Mouse (Mus musculus) hindbrain, embryonic 13.5 days (tissue): ENCODE data around the gene Fam118a. TPM values are rescaled to one million over a fixed set of nuclear protein-coding genes. Genes with fewer than 3 reads are reported as not detected.

Source experiments
- ATAC-seq: fragments of 200-750 bp; cut with Nextera tagmentation; 2 replicates; pipeline ENCODE4 v1.8.0; 2017; ENCODE audit warnings: moderate TSS enrichment; ENCODE audit not compliant: low FRiP score
- H3K27ac ChIP-seq: fragments of 300-500 bp; sonication (generic); 2 replicates; pipeline ENCODE4 v1.5.1; 2015; ENCODE audit warnings: inconsistent platforms, mild to moderate bottlenecking, moderate library complexity
- H3K27me3 ChIP-seq: fragments of 300-500 bp; sonication (generic); 2 replicates; pipeline ENCODE4 v1.6.1; 2015; ENCODE audit warnings: mild to moderate bottlenecking, inconsistent platforms
- H3K36me3 ChIP-seq: fragments of 300-500 bp; sonication (generic); 2 replicates; pipeline ENCODE4 v1.6.1; 2015; ENCODE audit warnings: mild to moderate bottlenecking, inconsistent platforms
- H3K4me1 ChIP-seq: fragments of 300-500 bp; sonication (generic); replicated peaks from 2 replicates; pipeline ENCODE4 v1.6.1; 2015; ENCODE audit warnings: inconsistent platforms
- H3K4me2 ChIP-seq: fragments of 300-500 bp; sonication (generic); 2 replicates; pipeline ENCODE4 v1.6.1; 2015; ENCODE audit warnings: inconsistent platforms, mild to moderate bottlenecking, moderate library complexity
- H3K4me3 ChIP-seq: fragments of 300-500 bp; sonication (generic); 2 replicates; pipeline ENCODE4 v1.5.1; 2015; ENCODE audit warnings: mild to moderate bottlenecking, inconsistent platforms
- H3K9ac ChIP-seq: fragments of 300-500 bp; sonication (generic); 2 replicates; pipeline ENCODE4 v1.6.1; 2015; ENCODE audit warnings: mild to moderate bottlenecking, inconsistent platforms
- H3K9me3 ChIP-seq: fragments of 300-500 bp; sonication (generic); 2 replicates; pipeline ENCODE4 v1.6.1; 2016; ENCODE audit warnings: inconsistent platforms
- WGBS: fragments of 180-500 bp; shearing (Covaris S2); methylation state at CpG from one replicate; pipeline ENCODE4 v1.1.7; 2015; 5-methylcytosine and 5-hydroxymethylcytosine counted together
- polyA plus RNA-seq: library from polyadenylated mRNA; unstranded; fragments of >200 nt; fragmentation: Nextera tagmentation; extraction: Ambion mirVana; gene quantifications from 2 replicates; pipeline ENCODE4 v1.2.1, GENCODE M21; 2015

The Fam118a gene
- polyA plus RNA-seq, 1 experiment from 2014 or later: 26.7 TPM

DNA sequence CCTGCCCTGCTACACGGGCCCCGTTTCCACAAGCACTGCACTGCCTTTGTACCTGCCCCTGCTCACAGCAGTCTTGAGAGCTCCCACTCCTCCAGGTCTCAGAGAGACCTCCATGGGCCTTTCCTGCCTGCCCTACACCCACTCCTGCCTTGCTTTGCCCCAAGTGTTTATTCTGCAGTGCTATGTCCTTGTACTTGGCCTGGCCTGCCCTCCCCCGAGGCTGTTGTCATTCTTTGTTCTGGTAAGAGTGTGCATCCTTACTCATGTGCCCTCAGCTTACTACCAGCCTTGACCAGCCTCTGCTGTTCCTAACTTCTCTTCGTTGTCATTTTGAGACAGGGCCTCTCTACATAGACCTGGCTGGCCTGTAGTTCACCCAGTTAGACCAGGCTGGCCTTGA is 19.1 kb downstream of the Fam118a start:
- H3K27me3 ChIP-seq: no peaks in the 10 kb centered on the region
- ATAC-seq: no peak
- no peak overlapping the region for H3K9ac ChIP-seq
- H3K4me2 ChIP-seq: no peak overlapping the region
- H3K27ac ChIP-seq: no peak overlapping the region
- H3K4me1 ChIP-seq: peaks cover 13% of the 10 kb centered on the region
- peaks cover 74% of the 10 kb centered on the region for H3K36me3 ChIP-seq
- no peak overlapping the region for H3K4me3 ChIP-seq
- no peaks in the 10 kb centered on the region for H3K9me3 ChIP-seq
- 96% methylated on average over 4 of the region's 4 CpGs for WGBS

DNA sequence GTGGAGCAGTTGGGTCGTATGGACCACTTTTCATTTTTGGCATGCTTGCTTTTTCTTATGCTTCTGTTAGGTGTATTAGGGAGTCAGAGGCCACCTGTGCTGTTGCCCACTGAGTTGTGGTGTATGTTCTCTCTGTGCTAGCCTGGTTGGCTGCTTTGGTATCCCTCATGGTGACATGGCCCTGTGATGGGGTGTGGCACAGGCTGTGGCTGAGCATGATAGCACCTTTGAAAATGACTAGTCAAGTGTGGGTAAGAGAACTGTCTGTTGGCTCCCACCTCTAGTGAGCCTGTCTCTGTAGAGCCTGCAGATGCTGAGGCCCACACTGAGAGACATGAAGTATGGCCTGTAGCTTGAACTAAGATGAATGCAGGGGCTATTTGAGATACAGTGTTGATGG is 21.0 kb downstream of the Fam118a start:
- no peak for ATAC-seq
- Histone ChIP-seq H3K4me3 (no peak overlapping the region), H3K9ac (no peak overlapping the region), H3K4me1 (no peaks in the 10 kb centered on the region), H3K9me3 (no peaks in the 10 kb centered on the region), H3K27ac (no peak overlapping the region), H3K27me3 (no peaks in the 10 kb centered on the region), H3K4me2 (no peak overlapping the region), H3K36me3 (peaks cover 90% of the 10 kb centered on the region)
- WGBS: 88% methylated on average over 1 of the region's 1 CpGs

DNA sequence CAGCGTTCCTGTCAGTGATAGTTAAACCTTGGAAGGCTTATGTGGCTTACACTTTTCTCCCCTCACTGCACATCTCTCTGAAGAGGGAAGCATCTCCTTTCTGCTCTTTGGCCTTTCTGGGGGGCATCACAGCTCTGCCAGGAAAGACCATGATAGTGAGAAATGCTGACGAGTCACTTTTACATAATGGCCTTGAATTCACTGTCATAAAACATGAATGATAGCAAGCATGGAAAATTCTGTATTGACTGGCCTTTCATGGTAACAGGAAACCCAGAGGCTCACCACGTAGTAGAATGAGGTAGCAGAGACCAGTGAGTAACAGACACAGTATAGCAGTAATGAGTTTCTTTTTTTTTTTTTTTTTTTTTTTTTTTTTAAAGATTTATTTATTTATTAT is 25.4 kb downstream of the Fam118a start:
- H3K27me3 ChIP-seq: no peaks in the 10 kb centered on the region
- H3K4me3 ChIP-seq: no peak overlapping the region
- H3K9ac ChIP-seq: no peak overlapping the region
- H3K4me1 ChIP-seq: no peaks in the 10 kb centered on the region
- no peak overlapping the region for H3K27ac ChIP-seq
- no peak for ATAC-seq
- no peak overlapping the region for H3K4me2 ChIP-seq
- H3K36me3 ChIP-seq: peaks cover 79% of the 10 kb centered on the region
- no peaks in the 10 kb centered on the region for H3K9me3 ChIP-seq
- WGBS: 91% methylated on average over 3 of the region's 3 CpGs

DNA sequence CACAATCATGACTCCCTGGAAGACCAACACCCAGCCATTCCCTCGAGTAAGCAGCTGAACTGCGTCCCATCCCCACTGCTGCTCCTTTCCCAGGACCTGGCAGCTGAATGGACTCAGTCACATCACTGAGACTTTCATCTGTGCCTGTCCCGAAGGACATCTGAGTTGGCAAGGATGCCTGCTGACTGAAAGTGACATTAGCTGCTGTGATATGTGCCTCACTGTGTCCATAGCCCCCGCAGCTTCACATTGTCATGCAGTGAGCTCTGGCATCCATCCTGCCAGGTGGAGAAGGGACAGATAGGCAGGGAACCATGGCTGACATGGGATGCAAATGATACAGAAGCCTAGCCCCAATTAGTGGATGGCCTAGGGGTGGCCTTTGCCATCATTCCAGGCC is 26.4 kb downstream of the Fam118a start:
- Histone ChIP-seq H3K4me1 (no peaks in the 10 kb centered on the region), H3K27me3 (no peaks in the 10 kb centered on the region), H3K36me3 (peaks cover 78% of the 10 kb centered on the region), H3K27ac (no peak overlapping the region), H3K4me2 (no peak overlapping the region), H3K9ac (no peak overlapping the region), H3K9me3 (no peaks in the 10 kb centered on the region), H3K4me3 (no peak overlapping the region)
- no peak for ATAC-seq
- 83% methylated on average over 4 of the region's 4 CpGs for WGBS

DNA sequence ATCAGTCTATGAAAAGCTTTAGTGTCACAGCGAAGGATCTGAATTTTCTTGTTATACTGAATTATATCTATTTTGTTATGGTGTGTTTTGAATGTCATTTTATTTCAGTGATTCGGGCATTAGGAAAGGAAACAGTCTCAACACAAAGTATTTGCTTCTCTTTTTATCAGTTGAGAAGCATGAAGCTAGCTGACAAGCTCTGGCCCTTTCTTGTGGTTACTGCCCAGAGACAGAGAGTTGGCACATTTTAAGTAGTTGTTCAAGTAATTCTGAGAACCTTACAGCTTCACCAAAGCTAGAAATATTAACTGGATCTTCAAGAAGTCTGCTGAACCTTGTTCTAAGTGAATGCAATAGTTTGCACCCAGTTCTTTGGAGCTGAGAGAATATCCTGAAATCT is 34.7 kb downstream of the Fam118a start:
- H3K9ac ChIP-seq: no peak overlapping the region
- H3K27ac ChIP-seq: no peak overlapping the region
- ATAC-seq: no peak
- no peaks in the 10 kb centered on the region for H3K4me1 ChIP-seq
- no peaks in the 10 kb centered on the region for H3K27me3 ChIP-seq
- 94% methylated on average over 2 of the region's 2 CpGs for WGBS
- no peak overlapping the region for H3K4me3 ChIP-seq
- peaks cover 33% of the 10 kb centered on the region for H3K36me3 ChIP-seq
- H3K4me2 ChIP-seq: no peak overlapping the region
- H3K9me3 ChIP-seq: no peaks in the 10 kb centered on the region

DNA sequence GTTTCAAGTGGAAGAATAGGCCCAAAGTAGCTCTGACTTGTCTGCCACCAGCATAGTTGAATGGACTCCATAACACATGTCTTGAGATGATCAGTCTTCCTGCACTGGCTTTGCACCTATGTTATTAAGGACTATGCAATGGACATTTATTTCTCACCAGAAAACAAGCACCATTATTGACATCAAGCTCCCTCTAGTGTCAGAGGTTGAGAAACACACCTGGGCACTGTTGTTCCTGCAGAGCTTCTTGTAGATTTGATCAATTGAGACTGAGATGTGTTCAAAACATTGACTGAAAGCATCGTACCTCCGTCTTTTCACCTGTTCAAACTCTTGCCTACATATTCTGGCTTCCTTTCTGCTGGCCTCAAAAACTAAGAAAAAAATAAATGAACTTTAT is 41.8 kb downstream of the Fam118a start:
- Histone ChIP-seq H3K36me3 (no peaks in the 10 kb centered on the region), H3K4me3 (no peak overlapping the region), H3K9me3 (no peaks in the 10 kb centered on the region), H3K4me1 (no peaks in the 10 kb centered on the region), H3K27me3 (no peaks in the 10 kb centered on the region), H3K9ac (no peak overlapping the region), H3K4me2 (no peak overlapping the region), H3K27ac (no peak overlapping the region)
- 42% methylated on average over 2 of the region's 2 CpGs for WGBS
- no peak for ATAC-seq

DNA sequence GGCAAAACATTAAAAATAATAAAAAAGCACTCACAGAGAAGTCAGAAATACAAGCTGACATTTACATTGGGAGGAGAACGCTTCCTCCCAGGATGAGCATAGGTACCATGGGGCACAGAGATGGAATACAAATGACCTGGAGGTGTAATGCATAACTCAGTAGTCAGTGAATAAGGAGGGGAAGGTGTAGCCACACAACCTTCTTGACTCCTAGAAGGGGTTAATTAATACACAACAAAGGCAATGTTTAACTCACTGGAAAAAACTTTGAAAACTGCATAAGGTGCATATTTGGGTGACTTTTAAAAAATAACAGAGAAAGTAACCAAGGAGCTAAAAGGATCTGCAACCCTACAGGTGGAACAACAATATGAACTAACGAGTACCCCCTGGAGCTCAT is 43.9 kb downstream of the Fam118a start:
- no peak overlapping the region for H3K4me3 ChIP-seq
- H3K9me3 ChIP-seq: no peaks in the 10 kb centered on the region
- H3K4me2 ChIP-seq: no peak overlapping the region
- H3K27me3 ChIP-seq: no peaks in the 10 kb centered on the region
- no peak overlapping the region for H3K27ac ChIP-seq
- no peaks in the 10 kb centered on the region for H3K36me3 ChIP-seq
- no peaks in the 10 kb centered on the region for H3K4me1 ChIP-seq
- no peak for ATAC-seq
- H3K9ac ChIP-seq: no peak overlapping the region
- WGBS: 96% methylated on average over 2 of the region's 2 CpGs

DNA sequence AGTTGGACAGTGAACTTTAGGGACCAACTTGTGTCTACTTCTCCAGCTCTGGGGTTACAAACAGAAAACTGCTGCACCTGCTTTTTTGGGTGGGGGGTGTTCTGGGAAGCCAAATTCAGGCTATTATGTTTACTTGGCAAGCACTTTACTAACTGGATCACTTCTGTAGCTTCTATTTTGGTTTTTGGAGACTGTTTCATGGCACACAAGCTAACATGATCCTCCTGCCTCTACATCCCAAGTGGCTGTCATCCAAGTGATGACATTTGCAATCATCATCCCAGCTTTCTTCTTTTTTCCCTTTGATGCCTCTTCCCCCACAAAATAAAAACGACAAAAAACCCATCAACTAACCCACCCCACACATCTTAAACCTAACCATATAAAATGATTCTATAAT is 56.9 kb downstream of the Fam118a start:
- Histone ChIP-seq H3K9me3 (no peaks in the 10 kb centered on the region), H3K9ac (no peak overlapping the region), H3K27me3 (no peaks in the 10 kb centered on the region), H3K4me1 (no peaks in the 10 kb centered on the region), H3K4me3 (no peak overlapping the region), H3K27ac (no peak overlapping the region), H3K4me2 (no peak overlapping the region), H3K36me3 (no peaks in the 10 kb centered on the region)
- 74% methylated on average over 1 of the region's 1 CpGs for WGBS
- no peak for ATAC-seq

Other genes starting within 250 kb of the Fam118a start
- gene Phf21b, start 172.9 kb upstream of the Fam118a start, polyA plus RNA-seq: 10.9 and 11.3 TPM in 2 replicates
- 0.82 and 0.98 TPM in 2 replicates for gene Gm29666, start 108.9 kb upstream of the Fam118a start, polyA plus RNA-seq
- 31.6 and 31.9 TPM in 2 replicates for gene Nup50, start 105.5 kb upstream of the Fam118a start, polyA plus RNA-seq
- 17.7 and 18.4 TPM in 2 replicates for gene 5031439G07Rik, start 40.4 kb upstream of the Fam118a start, polyA plus RNA-seq
- 0.26 and 0.66 TPM in 2 replicates for gene Upk3a, start 11.8 kb upstream of the Fam118a start, polyA plus RNA-seq
- 0.04 and 0.16 TPM in 2 replicates for gene Smc1b, start 103.0 kb downstream of the Fam118a start, polyA plus RNA-seq
- 0.84 and 1.2 TPM in 2 replicates for gene Ribc2, start 103.1 kb downstream of the Fam118a start, polyA plus RNA-seq
- 60.7 and 65.1 TPM in 2 replicates for gene Fbln1, start 177.0 kb downstream of the Fam118a start, polyA plus RNA-seq